Mouse (Mus musculus) fat pad, adult 2 months (tissue): ENCODE results near the gene Rps6ka3.

Experiments used
- DNase-seq: peaks from one replicate; pipeline ENCODE4 v3.0.0-alpha.2; 2011; ENCODE audit warnings: low read depth, low spot score; ENCODE audit errors: extremely low read depth

The Rps6ka3 gene

GRCm38 (mm10) chrX:159315293-159315692 is 105.2 kb downstream of the Rps6ka3 start:
- DNase-seq, result no peak

- no peak for DNase-seq
Measured at GRCm38 (mm10) chrX:159321342-159321741, 111.2 kb downstream of the Rps6ka3 start.

GRCm38 (mm10) chrX:159364506-159364905 is 154.4 kb downstream of the Rps6ka3 start:
- no peak for DNase-seq

GRCm38 (mm10) chrX:159371831-159372752 is 162.0 kb downstream of the Rps6ka3 start, which contains the start of gene Eif1ax:
Gene Eif1ax, plus strand, starts transcription at chrX:159372178.
- DNase-seq, result no peak

GRCm38 (mm10) chrX:159372753-159373144 is 162.6 kb downstream of the Rps6ka3 start:
- no peak for DNase-seq

GRCm38 (mm10) chrX:159387105-159387504 is 177.0 kb downstream of the Rps6ka3 start:
- DNase-seq, result peak; percentile 64

GRCm38 (mm10) chrX:159388953-159389352 is 178.8 kb downstream of the Rps6ka3 start:
- no peak for DNase-seq

- DNase-seq, result no peak
Measured at GRCm38 (mm10) chrX:159390347-159390962, 180.3 kb downstream of the Rps6ka3 start.

- DNase-seq, result no peak
Measured at GRCm38 (mm10) chrX:159391239-159391638, 181.1 kb downstream of the Rps6ka3 start.

- DNase-seq, result no peak
Measured at GRCm38 (mm10) chrX:159409253-159409652, 199.1 kb downstream of the Rps6ka3 start.

- no peak for DNase-seq
Measured at GRCm38 (mm10) chrX:159414130-159414828, 204.2 kb downstream of the Rps6ka3 start, which contains the start of gene Map7d2. Gene Map7d2, plus strand, starts transcription at chrX:159414572.

GRCm38 (mm10) chrX:159414829-159415673 is 204.9 kb downstream of the Rps6ka3 start:
- no peak for DNase-seq
